Mouse (Mus musculus) adrenal gland, adult 8-10 months (tissue): ENCODE data around the gene Ift88. TPM values are rescaled to one million over a fixed set of nuclear protein-coding genes. Genes with fewer than 3 reads are reported as not detected.
"Not testable (repeated sequence)": the region's sequence is repeated elsewhere in the genome, so short reads cannot be mapped to it uniquely, and the experiment has no call there.

Source experiments
- DNase-seq: peaks from one replicate; pipeline ENCODE4 v3.0.0; 2022
- total RNA-seq, 4 experiments: library from RNA; stranded (reverse); gene quantifications; 2 replicates each; pipeline ENCODE4 v1.2.4; 2022

The Ift88 gene
- total RNA-seq, 4 experiments from 2014 or later: 9.2 to 16.4 (median 14.8) TPM

GRCm38 (mm10) chr14:57459883-57460282 is 36.0 kb downstream of the Ift88 start:
- no peak for DNase-seq

GRCm38 (mm10) chr14:57460326-57460725 is 36.5 kb downstream of the Ift88 start:
- DNase-seq: not testable (repeated sequence)

- no peak for DNase-seq
These were observed 39.0 kb downstream of the Ift88 start for GRCm38 (mm10) chr14:57462871-57463270.

- DNase-seq: no peak
These were observed 51.2 kb downstream of the Ift88 start for GRCm38 (mm10) chr14:57475057-57475456.

- DNase-seq: no peak
These were observed 58.4 kb downstream of the Ift88 start for GRCm38 (mm10) chr14:57482262-57482661.

- no peak for DNase-seq
These were observed 60.3 kb downstream of the Ift88 start for GRCm38 (mm10) chr14:57484183-57484582.

GRCm38 (mm10) chr14:57489696-57490095 is 65.8 kb downstream of the Ift88 start:
- DNase-seq: no peak

- DNase-seq: no peak
These were observed 70.0 kb downstream of the Ift88 start for GRCm38 (mm10) chr14:57493840-57494239.

- no peak for DNase-seq
These were observed 79.9 kb downstream of the Ift88 start for GRCm38 (mm10) chr14:57503729-57504128.

GRCm38 (mm10) chr14:57509554-57509953 is 85.7 kb downstream of the Ift88 start:
- DNase-seq: no peak

- DNase-seq: no peak
These were observed 91.4 kb downstream of the Ift88 start for GRCm38 (mm10) chr14:57515156-57515762.

GRCm38 (mm10) chr14:57517001-57517400 is 93.1 kb downstream of the Ift88 start:
- DNase-seq: no peak

- no peak for DNase-seq
These were observed 99.9 kb downstream of the Ift88 start for GRCm38 (mm10) chr14:57523762-57524161.

- no peak for DNase-seq
These were observed 101.0 kb downstream of the Ift88 start, which contains the start of gene Il17d for GRCm38 (mm10) chr14:57524671-57525387. Gene Il17d (plus strand): TSS chr14:57524777.

- DNase-seq: peak; percentile 52
These were observed 101.7 kb downstream of the Ift88 start for GRCm38 (mm10) chr14:57525388-57526049.

GRCm38 (mm10) chr14:57526050-57526623 is 102.3 kb downstream of the Ift88 start:
- DNase-seq: no peak

GRCm38 (mm10) chr14:57527122-57527521 is 103.3 kb downstream of the Ift88 start:
- DNase-seq: no peak

GRCm38 (mm10) chr14:57527598-57527997 is 103.7 kb downstream of the Ift88 start:
- DNase-seq: no peak

GRCm38 (mm10) chr14:57529086-57529785 is 105.4 kb downstream of the Ift88 start:
- DNase-seq: peak; percentile 81

GRCm38 (mm10) chr14:57529786-57530515 is 106.1 kb downstream of the Ift88 start:
- DNase-seq: no peak

GRCm38 (mm10) chr14:57532577-57532976 is 108.7 kb downstream of the Ift88 start:
- no peak for DNase-seq

- DNase-seq: no peak
These were observed 109.4 kb downstream of the Ift88 start for GRCm38 (mm10) chr14:57533214-57533613.
